Mouse (Mus musculus): Measurements from ENCODE around the gene Pigg.

- TF ChIP-seq CTCF (IDR thresholded peaks at IDR 0.05) (no peak), EP300 (IDR thresholded peaks at IDR 0.05) (no peak)
These were observed 37.2 kb downstream of the Pigg start for GRCm38 (mm10) chr5:108349511-108350148.

Data from lung, postnatal 0 days (tissue).